Mouse (Mus musculus) spleen, postnatal 36 days (tissue): Measurements from ENCODE around the gene Fam13c.

Source experiments
- DNase-seq, 2 experiments: peaks; one replicate each; pipeline ENCODE4 v3.0.0; 2022; ENCODE audit warnings: low spot score in 2 of 2, mixed read lengths in 1 of 2

The Fam13c gene

GRCm38 (mm10) chr10:70458574-70459263, 18.4 kb downstream of the Fam13c start:
- DNase-seq, result no peak

- no peak for DNase-seq
Measured at GRCm38 (mm10) chr10:70465638-70466037, 25.4 kb downstream of the Fam13c start.

- no peak for DNase-seq
Measured at GRCm38 (mm10) chr10:70470836-70471235, 30.6 kb downstream of the Fam13c start.

GRCm38 (mm10) chr10:70477741-70478145, 37.5 kb downstream of the Fam13c start:
- no peak for DNase-seq

GRCm38 (mm10) chr10:70483736-70484135, 43.5 kb downstream of the Fam13c start:
- no peak for DNase-seq

- DNase-seq, result no peak
Measured at GRCm38 (mm10) chr10:70484568-70485286, 44.4 kb downstream of the Fam13c start.

GRCm38 (mm10) chr10:70485287-70485612, 45.0 kb downstream of the Fam13c start:
- no peak for DNase-seq

- no peak for DNase-seq
Measured at GRCm38 (mm10) chr10:70486651-70487050, 46.4 kb downstream of the Fam13c start.

GRCm38 (mm10) chr10:70493891-70494290, 53.6 kb downstream of the Fam13c start:
- DNase-seq, result no peak

GRCm38 (mm10) chr10:70494441-70494840, 54.2 kb downstream of the Fam13c start:
- DNase-seq, result no peak

GRCm38 (mm10) chr10:70495106-70496104, 55.1 kb downstream of the Fam13c start:
- DNase-seq, result no peak

GRCm38 (mm10) chr10:70496938-70497337, 56.7 kb downstream of the Fam13c start:
- no peak for DNase-seq

GRCm38 (mm10) chr10:70498328-70498727, 58.0 kb downstream of the Fam13c start:
- DNase-seq, result no peak

GRCm38 (mm10) chr10:70499246-70499645, 59.0 kb downstream of the Fam13c start:
- no peak for DNase-seq

- DNase-seq, result no peak
Measured at GRCm38 (mm10) chr10:70504871-70505270, 64.6 kb downstream of the Fam13c start.

- DNase-seq, result no peak
Measured at GRCm38 (mm10) chr10:70505395-70505794, 65.1 kb downstream of the Fam13c start.

- DNase-seq, result no peak
Measured at GRCm38 (mm10) chr10:70505842-70506241, 65.6 kb downstream of the Fam13c start.

GRCm38 (mm10) chr10:70506499-70507168, 66.4 kb downstream of the Fam13c start:
- no peak for DNase-seq

- DNase-seq, result no peak
Measured at GRCm38 (mm10) chr10:70507880-70508279, 67.6 kb downstream of the Fam13c start.

GRCm38 (mm10) chr10:70514848-70515247, 74.6 kb downstream of the Fam13c start:
- DNase-seq, result no peak

GRCm38 (mm10) chr10:70516661-70517060, 76.4 kb downstream of the Fam13c start:
- DNase-seq, result no peak
